Mouse (Mus musculus): ENCODE measurements at regions not wholly inside any gene's neighbourhood (a gene's known extent, or its start where the extent isn't known, plus 50 kb on each side); places are given as distances from the start of the nearest gene placed in this dataset.

DNA sequence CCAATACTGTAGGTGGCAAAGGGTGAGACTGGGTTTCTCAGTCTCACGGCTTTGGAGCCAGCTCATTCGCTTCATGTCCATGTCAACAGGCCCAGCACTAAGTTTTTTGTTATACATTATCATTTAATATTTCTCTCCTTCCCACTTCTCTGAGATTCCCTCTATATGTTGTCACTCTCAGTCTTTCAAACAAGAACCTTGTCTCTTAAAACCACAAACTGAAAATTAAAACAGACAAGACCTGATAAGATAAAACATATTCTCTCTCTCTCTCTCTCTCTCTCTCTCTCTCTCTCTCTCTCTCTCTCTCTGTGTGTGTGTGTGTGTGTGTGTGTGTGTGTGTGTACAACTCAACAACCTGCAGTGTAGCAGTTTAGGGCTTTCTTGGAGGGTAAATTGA lies 295.2 kb upstream of the Nrxn1 start:
- TF ChIP-seq CTCF (IDR thresholded peaks at IDR 0.05; ENCODE audit: low read depth, low read length), result no peak
- no peak for TF ChIP-seq POLR2A (IDR thresholded peaks at IDR 0.05; ENCODE audit: extremely low read depth, insufficient read depth, low read length)
